Mouse (Mus musculus) neutrophil, adult 83 days (primary cell): ENCODE measurements around the gene Ttf2. TPM values are rescaled to one million over a fixed set of nuclear protein-coding genes. Genes with fewer than 3 reads are reported as not detected.

Source experiments
- total RNA-seq, 2 experiments: library from RNA; stranded (reverse); gene quantifications; one replicate each; pipeline ENCODE4 v1.2.4; 2023

Ttf2 gene
- total RNA-seq: 10 to 100 TPM; 14.3 to 14.6 TPM

DNA sequence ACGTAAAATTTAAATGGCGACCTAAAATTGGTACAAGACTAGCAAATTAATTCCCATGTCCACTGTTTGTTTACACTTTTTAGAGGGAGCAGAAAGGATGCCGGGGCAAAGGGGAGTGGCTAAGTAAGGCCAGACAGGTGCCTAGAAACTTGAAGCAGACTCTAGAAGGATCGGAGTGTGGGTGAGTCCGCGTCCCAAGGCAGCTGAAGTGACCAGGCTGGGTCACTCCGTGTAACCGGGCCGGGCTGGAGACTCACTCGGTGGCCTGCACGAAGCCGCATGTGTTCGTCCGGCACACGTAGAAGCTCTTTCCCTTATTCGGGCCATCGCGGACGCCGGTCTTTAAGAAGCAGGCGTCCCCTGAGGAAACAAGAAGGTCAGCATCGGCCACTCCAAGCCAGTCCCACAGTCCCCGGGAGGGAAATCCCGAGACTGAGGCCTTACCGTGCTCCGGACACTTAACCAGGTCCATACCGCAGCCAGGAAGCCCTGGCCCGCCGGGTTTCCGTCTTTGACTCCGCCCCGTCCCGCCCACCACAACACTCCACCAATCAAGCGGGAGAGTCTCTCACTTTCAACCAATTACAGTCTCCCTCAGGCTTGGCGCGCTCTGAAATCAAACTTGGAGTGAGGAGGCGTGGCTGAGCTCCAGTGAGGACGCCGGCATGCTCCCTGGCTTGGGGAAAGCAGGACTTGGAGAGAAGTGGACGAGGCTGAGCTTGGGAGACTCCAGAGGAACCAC, at the start of gene Ttf2:
TSS of gene Ttf2 (minus strand) at position 488 of the 742 bp plus-strand sequence.

GRCm38 (mm10) chr3:100921825-100922505, 47.5 kb downstream of the Ttf2 start, which contains the start of gene Trim45:
Gene Trim45, plus strand, starts transcription at chr3:100922202.

Other genes starting within 250 kb of the Ttf2 start
- gene Vtcn1, start 144.2 kb downstream of the Ttf2 start, total RNA-seq: not detected
- gene Trim45, start 47.5 kb downstream of the Ttf2 start, total RNA-seq: 1 to 10 TPM; 1.8 to 3.1 TPM
- gene Cd101, start 59.9 kb upstream of the Ttf2 start, total RNA-seq: 10 to 100 TPM; 55.7 to 57.4 TPM
- gene Ptgfrn, start 140.6 kb upstream of the Ttf2 start, total RNA-seq: 1 to 10 TPM; 2.4 to 2.6 TPM